Mouse (Mus musculus): Measurements from ENCODE around the gene Nbr1. TPM values are rescaled to one million over a fixed set of nuclear protein-coding genes. Genes with fewer than 3 reads are reported as not detected.
"Not testable (repeated sequence)": the region's sequence is repeated elsewhere in the genome, so short reads cannot be mapped to it uniquely, and the experiment has no call there.

The Nbr1 gene
- total RNA-seq, 2 experiments from 2014 or later: 161 to 165 TPM

GRCm38 (mm10) chr11:101618596-101618995, 66.6 kb downstream of the Nbr1 start:
- DNase-seq (ENCODE audit: low spot score in 2 of 2): no peak

DNA sequence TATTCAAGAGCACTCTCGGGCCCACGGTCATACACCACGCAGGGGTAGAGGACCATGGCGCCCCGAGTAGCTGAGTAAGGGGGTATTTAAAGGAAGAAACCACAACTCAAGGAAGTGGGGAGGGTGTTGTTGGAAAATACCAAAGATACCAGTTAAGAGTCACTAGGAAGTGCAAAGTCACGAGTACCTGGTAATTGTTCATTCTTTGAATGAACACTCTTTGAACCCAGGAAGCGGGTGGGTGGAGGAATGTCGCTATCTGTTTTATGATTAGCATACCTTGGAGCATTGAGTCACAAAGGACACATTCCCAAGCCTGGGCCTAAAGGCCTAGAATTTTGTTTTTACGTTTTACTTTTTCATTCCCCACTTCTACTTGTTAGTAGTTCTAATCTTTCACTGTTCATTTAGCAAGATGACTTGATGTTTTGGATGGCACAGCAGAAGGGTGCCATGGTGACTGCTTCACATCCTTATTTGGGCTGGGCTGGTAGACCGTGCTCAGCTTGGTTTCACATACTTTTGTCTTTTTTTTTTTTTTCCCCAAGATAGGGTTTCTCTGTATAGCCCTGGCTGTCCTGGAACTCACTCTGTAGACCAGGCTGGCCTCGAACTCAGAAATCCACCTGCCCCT, 68.2 kb downstream of the Nbr1 start:
- not testable (repeated sequence) for DNase-seq (ENCODE audit: low spot score in 2 of 2)

- no peak for DNase-seq (ENCODE audit: low spot score in 2 of 2)
Measured at GRCm38 (mm10) chr11:101626649-101626994, 74.7 kb downstream of the Nbr1 start.

DNA sequence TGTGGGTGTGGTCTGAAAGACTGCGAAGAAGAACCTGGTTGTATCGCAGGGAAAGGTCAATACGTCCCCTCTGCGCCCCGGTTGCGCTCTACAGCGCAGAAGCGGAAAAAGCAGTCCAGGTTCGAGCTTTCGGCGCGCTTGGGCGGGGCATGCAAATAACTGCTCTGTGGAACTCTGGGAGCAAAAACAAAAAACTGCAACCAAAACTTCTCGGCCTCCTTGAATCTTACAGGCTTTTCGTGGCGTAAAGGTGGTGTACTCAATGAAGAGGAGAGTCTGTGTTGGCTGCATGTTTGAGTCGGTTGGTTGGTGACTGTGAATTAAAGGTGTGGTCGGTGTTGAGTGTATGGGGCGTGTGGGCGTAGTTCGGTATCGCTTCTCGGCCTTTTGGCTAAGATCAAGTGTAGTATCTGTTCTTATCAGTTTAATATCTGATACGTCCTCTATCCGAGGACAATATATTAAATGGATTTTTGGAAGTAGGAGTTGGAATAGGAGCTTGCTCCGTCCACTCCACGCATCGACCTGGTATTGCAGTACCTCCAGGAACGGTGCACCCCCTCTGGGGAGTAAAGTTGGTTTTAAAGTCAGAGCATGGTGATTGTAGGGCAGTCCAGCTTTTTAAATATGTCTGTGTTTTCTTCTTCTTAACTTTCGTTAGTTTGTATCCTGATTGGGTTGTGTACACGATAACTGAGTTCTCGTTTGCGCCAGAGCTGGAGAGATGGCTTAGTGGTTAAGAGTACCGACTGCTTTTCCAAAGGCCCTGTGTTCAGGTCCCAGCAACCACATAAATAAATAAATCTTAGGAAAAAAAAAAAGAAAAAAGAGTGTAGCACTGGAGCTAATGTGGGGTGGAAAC, 75.3 kb downstream of the Nbr1 start, which contains the start of gene Rdm1:
Rdm1 (plus strand) TSS at position 201 of the 862 bp plus-strand sequence.
- peak; percentile 76 to 80 for DNase-seq (ENCODE audit: low spot score in 2 of 2)

DNA sequence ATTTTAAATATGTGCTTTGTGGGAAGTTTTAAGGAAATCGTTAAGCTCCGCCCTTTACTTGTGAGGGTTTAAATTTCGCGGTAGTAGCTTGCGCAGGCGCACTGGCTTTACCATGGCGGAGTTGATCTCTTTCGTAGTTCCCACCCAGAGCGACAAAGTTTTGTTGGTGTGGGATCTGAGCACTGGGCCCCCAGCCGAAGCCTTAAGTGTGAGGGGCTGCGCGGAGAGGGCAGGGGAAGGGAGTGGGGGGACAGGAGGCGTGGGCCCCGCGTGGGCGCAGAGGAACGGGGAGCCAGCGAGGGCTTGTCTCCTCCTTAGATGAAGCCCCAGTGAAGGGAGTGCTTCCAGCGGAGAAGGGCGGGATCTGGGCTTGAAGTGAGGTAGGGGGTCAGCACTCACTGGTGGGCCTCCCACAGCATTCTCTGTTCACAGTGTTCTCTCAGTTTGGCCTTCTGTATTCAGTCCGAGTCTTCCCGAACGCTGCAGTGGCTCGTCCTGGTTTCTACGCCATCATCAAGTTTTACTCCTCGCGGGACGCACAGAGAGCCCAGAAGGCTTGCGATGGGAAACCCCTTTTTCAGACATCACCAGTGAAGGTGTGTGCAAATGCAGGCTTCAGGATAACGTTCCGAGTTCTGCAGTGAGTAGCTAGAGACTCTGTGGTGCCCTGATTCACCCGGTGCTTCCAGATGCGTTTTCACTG, 76.1 kb downstream of the Nbr1 start:
- DNase-seq (ENCODE audit: low spot score in 2 of 2): peak; percentile 89 to 91

- DNase-seq (ENCODE audit: low spot score in 2 of 2): not testable (repeated sequence)
Measured at GRCm38 (mm10) chr11:101628733-101629417, 76.9 kb downstream of the Nbr1 start.

Other genes starting within 250 kb of the Nbr1 start
- gene Becn1, start 249.9 kb upstream of the Nbr1 start, total RNA-seq (2021): 100 to 1,000 TPM; 173 to 195 TPM
- gene Psme3, start 235.9 kb upstream of the Nbr1 start, total RNA-seq (2021): 100 to 1,000 TPM in 1 of 2 experiments, 10 to 100 TPM in 1; 96.6 to 106 TPM
- 1 to 10 TPM; 4.8 TPM for gene Aoc2, start 227.1 kb upstream of the Nbr1 start, total RNA-seq (2021)
- 1 to 10 TPM; 1.7 to 1.8 TPM for gene Aoc3, start 221.5 kb upstream of the Nbr1 start, total RNA-seq (2021)
- not detected for gene G6pc, start 184.6 kb upstream of the Nbr1 start, total RNA-seq (2021)
- gene Aarsd1, start 134.5 kb upstream of the Nbr1 start, total RNA-seq (2021): 10 to 100 TPM; 51.0 to 57.2 TPM
- 1 to 10 TPM; 4.1 to 4.5 TPM for gene Gm27029, start 127.4 kb upstream of the Nbr1 start, total RNA-seq (2021)
- gene Rundc1, start 127.1 kb upstream of the Nbr1 start, total RNA-seq (2021): 10 to 100 TPM; 24.4 to 26.4 TPM
- 1 to 10 TPM; 1.3 to 1.9 TPM for gene Ptges3l, start 126.8 kb upstream of the Nbr1 start, total RNA-seq (2021)
- 10 to 100 TPM; 66.9 to 67.8 TPM for gene Rpl27, start 109.9 kb upstream of the Nbr1 start, total RNA-seq (2021)
- 1 to 10 TPM; 2.2 to 2.5 TPM for gene Ifi35, start 103.7 kb upstream of the Nbr1 start, total RNA-seq (2021)
- 100 to 1,000 TPM; 166 to 176 TPM for gene Rnd2, start 87.2 kb upstream of the Nbr1 start, total RNA-seq (2021)
- 10 to 100 TPM; 67.0 to 77.7 TPM for gene Vat1, start 85.9 kb upstream of the Nbr1 start, total RNA-seq (2021)
- 1 to 10 TPM; 2.7 to 3.3 TPM for gene Brca1, start 194 bp upstream of the Nbr1 start, total RNA-seq (2021)
- gene Tmem106a, start 30.1 kb downstream of the Nbr1 start, total RNA-seq (2021): 1 to 10 TPM; 2.7 to 3.6 TPM
- gene Gm11634, start 47.1 kb downstream of the Nbr1 start, total RNA-seq (2021): not detected
- 1 to 10 TPM; 4.2 to 7.7 TPM for gene Rdm1, start 75.0 kb downstream of the Nbr1 start, total RNA-seq (2021)
- 10 to 100 TPM; 12.1 to 13.3 TPM for gene Arl4d, start 113.4 kb downstream of the Nbr1 start, total RNA-seq (2021)
- 10 to 100 TPM; 31.3 to 32.3 TPM for gene Dhx8, start 180.8 kb downstream of the Nbr1 start, total RNA-seq (2021)
- 10 to 100 TPM; 25.8 to 29.3 TPM for gene Etv4, start 233.2 kb downstream of the Nbr1 start, total RNA-seq (2021)

All from layer of hippocampus, postnatal 10 days (tissue).